Mouse (Mus musculus) heart, postnatal 0 days (tissue): Measurements from ENCODE around the gene Dnajc27.

Experiments
- CTCF ChIP-seq: IDR thresholded peaks from 2 replicates; pipeline ENCODE4 v1.5.1; 2016; ENCODE audit warnings: antibody characterized with exemption, control low read depth, low read depth
- EP300 ChIP-seq: IDR thresholded peaks from 2 replicates; pipeline ENCODE4 v1.6.1; 2016; ENCODE audit warnings: antibody characterized with exemption, low read depth

GRCm38 (mm10) chr12:4143179-4143578 lies 60.8 kb downstream of the Dnajc27 start:
- 0 out of 2 replicates have a peak, but pooled peaks have one; percentile 2 for TF ChIP-seq CTCF
- no peak for TF ChIP-seq EP300
